Comparison of ENCODE assay signal across 30 mouse cellular contexts in the genomic region with DNA sequence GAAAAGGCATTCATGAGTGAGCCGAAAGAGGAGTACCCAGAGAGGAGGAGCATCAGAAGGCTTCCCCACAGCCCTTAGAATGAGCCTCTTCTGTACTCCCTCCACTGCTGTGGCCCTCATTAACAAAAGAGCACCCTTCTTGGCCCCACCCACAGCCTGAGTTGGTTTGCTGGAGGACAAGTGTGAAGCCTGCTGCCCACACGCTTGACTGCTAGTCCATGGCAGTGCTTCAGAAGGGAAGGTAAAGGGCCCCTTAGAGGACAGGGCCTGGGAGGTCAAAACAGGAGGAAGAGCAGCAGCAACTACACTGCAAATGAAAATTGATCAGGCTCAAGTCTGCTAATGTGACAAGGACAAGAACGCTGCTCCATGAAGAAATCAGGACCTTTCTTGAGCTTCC. TPM values are rescaled to one million over a fixed set of nuclear protein-coding genes. Genes with fewer than 3 reads are reported as not detected.
DNase-seq lines count a peak whose midpoint lies in the region; ATAC-seq and TF ChIP-seq lines count a peak whose summit lies in the region.
"Had no signal": no experiment of that assay in that cellular context is flagged by ENCODE, and none has a peak within 500 bp of the region (broad histone marks: within the 10 kb centered on the region; RNA-seq: fewer than 3 reads in every experiment).

No protein-coding gene starts in this region.

- DNase-seq in hindbrain, embryonic 10.5 days (ENCODE audit: low spot score), result no peak
- no peak for DNase-seq in hindbrain, embryonic 14.5 days (ENCODE audit: low spot score)
- DNase-seq in kidney, postnatal 0 days (ENCODE audit: low spot score), result peak; percentile 44
- DNase-seq in kidney, adult 9 months, result no peak
- peak; percentile 77 for DNase-seq in A20 (ENCODE audit: low read depth, low spot score)
- no peak for DNase-seq in right cerebral cortex, adult 2 months (ENCODE audit: low spot score in 2 of 2)
- DNase-seq: adrenal gland, adult 2 months; B cell, adult 2 months; cerebellum, adult 2 months; cerebellum, postnatal 14 days; gastrocnemius, adult 2 months; gastrocnemius, postnatal 36 days; heart, adult 2 months; heart, postnatal 10 days; layer of hippocampus, postnatal 36 days; liver, embryonic 13.5 days; lung, adult 2 months; lung, postnatal 14 days; thymus, adult 2 months; thymus, postnatal 36 days had no signal

- no peak for TF ChIP-seq CTCF in kidney, postnatal 0 days (IDR thresholded peaks at IDR 0.05; ENCODE audit: low read depth)

- no peaks in the 10 kb centered on the region for H3K9me3 ChIP-seq in hindbrain, embryonic 10.5 days
- H3K9me3 ChIP-seq in hindbrain, embryonic 14.5 days (ENCODE audit: control insufficient read depth, low read length), result no peaks in the 10 kb centered on the region
- no peaks in the 10 kb centered on the region for H3K9me3 ChIP-seq in kidney, postnatal 0 days (replicated peaks; ENCODE audit: low read length)
- H3K9me3 ChIP-seq: embryonic facial prominence, embryonic 10.5 days; embryonic facial prominence, embryonic 15.5 days; heart, embryonic 13.5 days; limb, embryonic 10.5 days; limb, embryonic 15.5 days; liver, embryonic 13.5 days had no signal

- ATAC-seq in hindbrain, embryonic 14.5 days (ENCODE audit: low FRiP score), result no peak
- ATAC-seq in kidney, postnatal 0 days (replicated peaks; ENCODE audit: low FRiP score, low read depth), result peak; percentile 82
- ATAC-seq in common myeloid progenitor, adult 5-6 weeks (replicated peaks; ENCODE audit: low read depth, poor library complexity, severe bottlenecking), result 0 out of 2 replicates have a peak, but pooled peaks have one; percentile 15
- ATAC-seq: activated CD4-positive, CD25-positive, alpha-beta regulatory T cell, adult 4 months; forebrain, embryonic 14.5 days; hindbrain, embryonic 16.5 days had no signal

- H3K4me3 ChIP-seq in hindbrain, embryonic 10.5 days, result no peak overlapping the region
- H3K4me3 ChIP-seq in hindbrain, embryonic 14.5 days (replicated peaks; ENCODE audit: low read length), result no peak overlapping the region
- no peak overlapping the region for H3K4me3 ChIP-seq in kidney, postnatal 0 days (replicated peaks; ENCODE audit: low read depth, low read length)
- H3K4me3 ChIP-seq: embryonic facial prominence, embryonic 10.5 days; embryonic facial prominence, embryonic 15.5 days; gastrocnemius, adult 2 months; heart, adult 2 months; heart, embryonic 13.5 days; limb, embryonic 10.5 days; limb, embryonic 15.5 days; liver, embryonic 13.5 days had no signal

- no peak overlapping the region for H3K4me2 ChIP-seq in hindbrain, embryonic 14.5 days (replicated peaks)
- H3K4me2 ChIP-seq in kidney, postnatal 0 days (ENCODE audit: low read length), result no peak overlapping the region
- H3K4me2 ChIP-seq: embryonic facial prominence, embryonic 15.5 days; heart, embryonic 13.5 days; limb, embryonic 15.5 days; liver, embryonic 13.5 days; midbrain, embryonic 11.5 days had no signal

- 68% methylated on average over 3 of the region's 3 CpGs for WGBS in hindbrain, embryonic 10.5 days
- WGBS in hindbrain, embryonic 14.5 days, result 70% methylated on average over 3 of the region's 3 CpGs
- 41% methylated on average over 3 of the region's 3 CpGs for WGBS in kidney, postnatal 0 days

- 0 out of 2 replicates have a peak, but pooled peaks cover 2% of the 10 kb centered on the region for H3K4me1 ChIP-seq in hindbrain, embryonic 10.5 days (replicated peaks)
- no peaks in the 10 kb centered on the region for H3K4me1 ChIP-seq in hindbrain, embryonic 14.5 days (replicated peaks; ENCODE audit: control insufficient read depth, insufficient read depth, low read length)
- H3K4me1 ChIP-seq in kidney, postnatal 0 days (replicated peaks; ENCODE audit: insufficient read depth, low read length), result no peaks in the 10 kb centered on the region
- H3K4me1 ChIP-seq: embryonic facial prominence, embryonic 10.5 days; embryonic facial prominence, embryonic 15.5 days; heart, embryonic 13.5 days; limb, embryonic 10.5 days; liver, embryonic 13.5 days had no signal

- H3K36me3 ChIP-seq in hindbrain, embryonic 10.5 days, result peaks cover 84% of the 10 kb centered on the region
- H3K36me3 ChIP-seq in hindbrain, embryonic 14.5 days (replicated peaks; ENCODE audit: control insufficient read depth, insufficient read depth), result peaks cover 50% of the 10 kb centered on the region
- 0 out of 2 replicates have a peak, but pooled peaks cover 2% of the 10 kb centered on the region for H3K36me3 ChIP-seq in kidney, postnatal 0 days (ENCODE audit: insufficient read depth, low read length)

- H3K27ac ChIP-seq in hindbrain, embryonic 10.5 days, result peak overlapping the region; percentile 10; the same call in 1 of the 2 replicates
- no peak overlapping the region for H3K27ac ChIP-seq in hindbrain, embryonic 14.5 days
- no peak overlapping the region for H3K27ac ChIP-seq in kidney, postnatal 0 days
- H3K27ac ChIP-seq: embryonic facial prominence, embryonic 10.5 days; embryonic facial prominence, embryonic 15.5 days; gastrocnemius, adult 2 months; heart, adult 2 months; heart, embryonic 13.5 days; limb, embryonic 10.5 days; limb, embryonic 15.5 days; liver, embryonic 13.5 days had no signal

- no peak overlapping the region for H3K9ac ChIP-seq in hindbrain, embryonic 14.5 days
- H3K9ac ChIP-seq in kidney, postnatal 0 days (ENCODE audit: low read depth, low read length), result no peak overlapping the region
- H3K9ac ChIP-seq: embryonic facial prominence, embryonic 15.5 days; heart, embryonic 13.5 days; limb, embryonic 15.5 days; liver, embryonic 13.5 days had no signal

- no peaks in the 10 kb centered on the region for H3K27me3 ChIP-seq in hindbrain, embryonic 10.5 days (ENCODE audit: insufficient read depth, poor library complexity, severe bottlenecking)
- H3K27me3 ChIP-seq in hindbrain, embryonic 14.5 days (ENCODE audit: control insufficient read depth, insufficient read depth, low read length), result no peaks in the 10 kb centered on the region
- H3K27me3 ChIP-seq in kidney, postnatal 0 days (ENCODE audit: insufficient read depth, low read length), result no peaks in the 10 kb centered on the region
- H3K27me3 ChIP-seq: embryonic facial prominence, embryonic 15.5 days; heart, embryonic 13.5 days; limb, embryonic 15.5 days; liver, embryonic 13.5 days had no signal

RNA-seq across cellular contexts. Expression of a gene that starts 56.6 kb away (rescaled TPM):
- polyA plus RNA-seq in hindbrain, embryonic 10.5 days (2016; fragmentation: Nextera tagmentation; extraction: Ambion mirVana), result 18.1 and 22.4 TPM in 2 replicates
- 11.0 and 13.3 TPM in 2 replicates for polyA plus RNA-seq in hindbrain, embryonic 14.5 days (2014; fragmentation: Nextera tagmentation; extraction: Ambion mirVana)
- 8.9 and 12.1 TPM in 2 replicates for polyA plus RNA-seq in kidney, postnatal 0 days (2015; fragmentation: Nextera tagmentation; extraction: Ambion mirVana)
- total RNA-seq in common myeloid progenitor, adult 5-6 weeks (2017), result 34.3 and 48.8 TPM in 2 replicates

Comparison
In these comparisons a context has a peak if more than half of its experiments do, and no peak if none do; other contexts are left out.
1. DNase-seq: peak in kidney, postnatal 0 days (single experiment) and A20 (single experiment); none in hindbrain, embryonic 10.5 days (single experiment), hindbrain, embryonic 14.5 days (single experiment), kidney, adult 9 months (single experiment) and right cerebral cortex, adult 2 months (0 of 2).